Mouse (Mus musculus): ENCODE measurements around the gene Rabl3. TPM values are rescaled to one million over a fixed set of nuclear protein-coding genes. Genes with fewer than 3 reads are reported as not detected.

The Rabl3 gene
- polyA plus RNA-seq, 1 experiment, result 2.7 TPM

DNA sequence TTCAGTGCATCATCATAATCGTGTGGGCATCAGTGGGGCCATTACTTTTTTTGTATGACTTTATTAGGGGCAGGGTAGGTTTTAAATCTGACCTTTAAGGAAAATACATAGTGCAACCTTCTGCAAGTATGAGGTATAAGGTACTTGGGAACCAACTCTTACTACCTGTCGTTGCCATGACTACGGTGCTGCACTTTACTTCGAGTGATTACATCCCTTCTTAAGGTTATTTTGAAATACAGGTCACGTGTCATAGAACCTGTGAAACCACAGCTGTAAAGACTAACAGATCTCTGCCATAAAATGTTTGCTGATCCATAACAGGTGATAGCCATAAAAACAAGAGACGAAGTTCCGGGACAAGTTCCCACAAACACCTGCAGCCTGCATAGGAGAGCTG, 58.8 kb downstream of the Rabl3 start:
- Histone ChIP-seq H3K36me3 (ENCODE audit: control insufficient read depth, insufficient read depth, low read length) (no peaks in the 10 kb centered on the region), H3K27ac (ENCODE audit: control insufficient read depth, insufficient read depth, low read length) (no peak overlapping the region), H3K4me3 (ENCODE audit: control insufficient read depth, insufficient read depth, low read length) (no peak overlapping the region), H3K27me3 (ENCODE audit: control insufficient read depth, insufficient read depth, low read length) (no peaks in the 10 kb centered on the region), H3K4me1 (replicated peaks; ENCODE audit: control insufficient read depth, insufficient read depth, low read length) (no peaks in the 10 kb centered on the region)
- DNase-seq, result no peak
- TF ChIP-seq CTCF (IDR thresholded peaks at IDR 0.05; ENCODE audit: borderline replicate concordance, control insufficient read depth, extremely low read depth, insufficient read depth, low read length, poor library complexity) (no peak), POLR2A (IDR thresholded peaks at IDR 0.05; ENCODE audit: control insufficient read depth, extremely low read depth, insufficient read depth, low read length, poor library complexity) (no peak)
- 95% methylated on average over 7 of the region's 7 CpGs for WGBS

DNA sequence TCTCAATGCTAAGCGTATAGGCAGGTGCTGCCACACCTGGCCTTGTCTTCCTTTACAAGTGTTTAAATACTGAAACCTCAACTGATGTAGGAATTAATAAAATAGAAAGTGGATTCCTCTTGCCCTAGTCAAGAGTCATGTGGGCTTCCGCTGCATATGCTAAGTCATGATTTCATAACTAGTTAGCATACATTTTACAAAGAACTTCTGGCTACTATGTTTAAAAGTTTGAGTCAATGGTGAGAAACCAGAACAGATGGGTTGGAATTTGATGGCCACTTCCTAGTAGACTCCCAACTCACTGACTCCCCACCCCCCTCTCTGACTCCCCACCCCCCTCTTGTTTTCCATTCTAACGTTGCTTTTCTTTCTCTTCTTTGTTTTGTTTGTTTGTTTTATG, 59.6 kb downstream of the Rabl3 start:
- no peaks in the 10 kb centered on the region for H3K27me3 ChIP-seq (ENCODE audit: control insufficient read depth, insufficient read depth, low read length)
- WGBS, result 80% methylated on average over 3 of the region's 3 CpGs
- DNase-seq, result no peak
- no peaks in the 10 kb centered on the region for H3K4me1 ChIP-seq (replicated peaks; ENCODE audit: control insufficient read depth, insufficient read depth, low read length)
- no peaks in the 10 kb centered on the region for H3K36me3 ChIP-seq (ENCODE audit: control insufficient read depth, insufficient read depth, low read length)
- no peak overlapping the region for H3K4me3 ChIP-seq (ENCODE audit: control insufficient read depth, insufficient read depth, low read length)
- no peak for TF ChIP-seq CTCF (IDR thresholded peaks at IDR 0.05; ENCODE audit: borderline replicate concordance, control insufficient read depth, extremely low read depth, insufficient read depth, low read length, poor library complexity)
- no peak for TF ChIP-seq POLR2A (IDR thresholded peaks at IDR 0.05; ENCODE audit: control insufficient read depth, extremely low read depth, insufficient read depth, low read length, poor library complexity)
- no peak overlapping the region for H3K27ac ChIP-seq (ENCODE audit: control insufficient read depth, insufficient read depth, low read length)

GRCm38 (mm10) chr16:37603431-37603830, 63.7 kb downstream of the Rabl3 start:
- 98% methylated on average over 1 of the region's 1 CpGs for WGBS
- TF ChIP-seq CTCF (IDR thresholded peaks at IDR 0.05; ENCODE audit: borderline replicate concordance, control insufficient read depth, extremely low read depth, insufficient read depth, low read length, poor library complexity) (no peak), POLR2A (IDR thresholded peaks at IDR 0.05; ENCODE audit: control insufficient read depth, extremely low read depth, insufficient read depth, low read length, poor library complexity) (no peak)
- Histone ChIP-seq H3K27me3 (ENCODE audit: control insufficient read depth, insufficient read depth, low read length) (no peaks in the 10 kb centered on the region), H3K27ac (ENCODE audit: control insufficient read depth, insufficient read depth, low read length) (no peak overlapping the region), H3K4me1 (replicated peaks; ENCODE audit: control insufficient read depth, insufficient read depth, low read length) (no peaks in the 10 kb centered on the region), H3K4me3 (ENCODE audit: control insufficient read depth, insufficient read depth, low read length) (no peak overlapping the region), H3K36me3 (ENCODE audit: control insufficient read depth, insufficient read depth, low read length) (no peaks in the 10 kb centered on the region)
- no peak for DNase-seq

- Histone ChIP-seq H3K4me3 (ENCODE audit: control insufficient read depth, insufficient read depth, low read length) (no peak overlapping the region), H3K27me3 (ENCODE audit: control insufficient read depth, insufficient read depth, low read length) (no peaks in the 10 kb centered on the region), H3K27ac (ENCODE audit: control insufficient read depth, insufficient read depth, low read length) (no peak overlapping the region), H3K36me3 (ENCODE audit: control insufficient read depth, insufficient read depth, low read length) (no peaks in the 10 kb centered on the region), H3K4me1 (replicated peaks; ENCODE audit: control insufficient read depth, insufficient read depth, low read length) (no peaks in the 10 kb centered on the region)
- no peak for DNase-seq
- 93% methylated on average over 6 of the region's 6 CpGs for WGBS
- TF ChIP-seq POLR2A (IDR thresholded peaks at IDR 0.05; ENCODE audit: control insufficient read depth, extremely low read depth, insufficient read depth, low read length, poor library complexity) (no peak), CTCF (IDR thresholded peaks at IDR 0.05; ENCODE audit: borderline replicate concordance, control insufficient read depth, extremely low read depth, insufficient read depth, low read length, poor library complexity) (no peak)
Observed at GRCm38 (mm10) chr16:37604243-37604642, 64.6 kb downstream of the Rabl3 start.

DNA sequence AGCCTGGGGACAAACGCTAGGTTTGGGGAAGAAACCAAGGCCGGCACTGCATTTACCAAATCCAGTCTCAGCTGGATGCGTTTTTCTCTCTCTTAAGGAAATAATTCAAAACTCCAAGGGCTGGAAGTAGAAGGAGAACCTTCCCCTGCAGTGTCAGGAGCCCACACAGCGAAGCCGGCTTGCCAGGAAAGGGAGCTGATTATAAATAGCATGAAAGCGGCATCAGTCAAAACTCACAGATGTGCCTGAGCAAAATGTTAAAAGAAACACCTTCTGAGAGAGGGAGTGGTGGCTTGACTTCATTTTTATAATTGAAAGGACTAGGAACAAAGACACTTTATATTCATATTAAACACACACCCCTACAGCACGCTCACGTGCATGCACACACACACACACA, 70.6 kb downstream of the Rabl3 start:
- no peak for DNase-seq
- 90% methylated on average over 8 of the region's 8 CpGs for WGBS
- TF ChIP-seq POLR2A (IDR thresholded peaks at IDR 0.05; ENCODE audit: control insufficient read depth, extremely low read depth, insufficient read depth, low read length, poor library complexity), result no peak
- TF ChIP-seq CTCF (IDR thresholded peaks at IDR 0.05; ENCODE audit: borderline replicate concordance, control insufficient read depth, extremely low read depth, insufficient read depth, low read length, poor library complexity), result no peak

DNA sequence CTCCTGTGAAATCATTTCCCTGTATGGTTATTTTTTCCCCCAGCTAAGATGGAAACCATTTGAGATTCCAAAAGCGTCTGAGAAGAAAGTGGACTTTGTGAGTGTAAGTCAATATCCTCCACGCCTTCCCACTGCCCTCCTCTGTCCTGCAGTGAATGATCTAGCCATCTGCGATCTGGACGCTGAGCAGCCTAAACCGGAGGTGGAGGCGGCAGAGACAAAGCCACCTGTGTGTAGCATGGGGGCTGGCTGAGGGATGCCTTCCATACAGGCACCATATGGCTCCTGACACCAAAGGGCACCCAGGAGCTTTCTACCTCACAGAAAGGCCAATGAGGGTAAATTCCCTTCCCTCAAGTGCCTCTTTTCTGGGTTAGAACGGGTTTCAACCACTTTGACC, 71.4 kb downstream of the Rabl3 start:
- no peak for DNase-seq
- Histone ChIP-seq H3K4me3 (ENCODE audit: control insufficient read depth, insufficient read depth, low read length) (no peak overlapping the region), H3K4me1 (replicated peaks; ENCODE audit: control insufficient read depth, insufficient read depth, low read length) (no peaks in the 10 kb centered on the region), H3K27me3 (ENCODE audit: control insufficient read depth, insufficient read depth, low read length) (no peaks in the 10 kb centered on the region), H3K36me3 (ENCODE audit: control insufficient read depth, insufficient read depth, low read length) (no peaks in the 10 kb centered on the region), H3K27ac (ENCODE audit: control insufficient read depth, insufficient read depth, low read length) (no peak overlapping the region)
- TF ChIP-seq POLR2A (IDR thresholded peaks at IDR 0.05; ENCODE audit: control insufficient read depth, extremely low read depth, insufficient read depth, low read length, poor library complexity), result no peak
- no peak for TF ChIP-seq CTCF (IDR thresholded peaks at IDR 0.05; ENCODE audit: borderline replicate concordance, control insufficient read depth, extremely low read depth, insufficient read depth, low read length, poor library complexity)
- WGBS, result 96% methylated on average over 7 of the region's 7 CpGs

More for the DNA sequence above, 70.6 kb downstream of the Rabl3 start:
- no peaks in the 10 kb centered on the region for H3K27me3 ChIP-seq (ENCODE audit: control insufficient read depth, insufficient read depth, low read length)
- no peaks in the 10 kb centered on the region for H3K36me3 ChIP-seq (ENCODE audit: control insufficient read depth, insufficient read depth, low read length)
- no peak overlapping the region for H3K4me3 ChIP-seq (ENCODE audit: control insufficient read depth, insufficient read depth, low read length)
- H3K4me1 ChIP-seq (replicated peaks; ENCODE audit: control insufficient read depth, insufficient read depth, low read length), result no peaks in the 10 kb centered on the region
- no peak overlapping the region for H3K27ac ChIP-seq (ENCODE audit: control insufficient read depth, insufficient read depth, low read length)

- 94% methylated on average over 5 of the region's 5 CpGs for WGBS
- no peak for TF ChIP-seq POLR2A (IDR thresholded peaks at IDR 0.05; ENCODE audit: control insufficient read depth, extremely low read depth, insufficient read depth, low read length, poor library complexity)
- no peak for TF ChIP-seq CTCF (IDR thresholded peaks at IDR 0.05; ENCODE audit: borderline replicate concordance, control insufficient read depth, extremely low read depth, insufficient read depth, low read length, poor library complexity)
- Histone ChIP-seq H3K27ac (ENCODE audit: control insufficient read depth, insufficient read depth, low read length) (no peak overlapping the region), H3K27me3 (ENCODE audit: control insufficient read depth, insufficient read depth, low read length) (no peaks in the 10 kb centered on the region), H3K4me3 (ENCODE audit: control insufficient read depth, insufficient read depth, low read length) (no peak overlapping the region), H3K4me1 (replicated peaks; ENCODE audit: control insufficient read depth, insufficient read depth, low read length) (no peaks in the 10 kb centered on the region), H3K36me3 (ENCODE audit: control insufficient read depth, insufficient read depth, low read length) (no peaks in the 10 kb centered on the region)
- no peak for DNase-seq
Observed at GRCm38 (mm10) chr16:37612013-37612412, 72.3 kb downstream of the Rabl3 start.

Measured in thymus, adult 2 months (tissue).